Mouse (Mus musculus) heart, adult 11 months (tissue): Measurements from ENCODE around the gene Minpp1.

ENCODE experiments used
- DNase-seq: peaks from one replicate; pipeline ENCODE4 v3.0.0; 2022

The Minpp1 gene

DNA sequence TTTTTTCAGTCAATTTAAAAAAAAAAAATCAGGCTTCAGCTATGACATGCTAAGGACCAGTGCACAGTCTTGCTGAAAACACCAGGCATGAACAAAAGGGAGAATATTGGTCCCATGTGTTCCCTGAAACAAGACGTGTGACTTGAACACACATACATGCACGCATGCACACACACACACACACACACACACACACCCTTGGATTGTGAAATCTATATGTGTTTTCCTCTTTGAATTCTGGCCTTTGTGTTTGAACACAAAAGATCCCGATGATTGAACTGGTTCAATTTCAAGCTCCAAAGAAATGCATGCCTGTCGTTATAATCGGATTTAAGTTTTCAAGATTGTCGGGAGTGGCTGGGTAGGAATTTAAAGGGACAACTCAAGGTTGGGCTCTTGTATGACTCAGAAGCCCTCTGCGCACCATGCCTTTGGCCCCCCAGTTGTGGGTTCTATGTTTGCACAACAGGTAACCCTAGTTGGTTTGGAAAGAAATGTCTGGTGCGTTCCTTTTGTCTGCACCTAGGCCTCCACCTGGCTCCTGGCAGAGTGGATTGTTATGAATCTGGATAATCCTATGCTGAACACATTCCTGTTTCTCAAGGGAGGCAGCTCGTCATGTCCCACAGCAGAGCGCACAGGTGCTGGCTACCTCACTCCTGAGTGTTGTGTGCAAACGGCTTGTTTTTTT, 43.8 kb downstream of the Minpp1 start:
- DNase-seq, result peak; percentile 56

DNA sequence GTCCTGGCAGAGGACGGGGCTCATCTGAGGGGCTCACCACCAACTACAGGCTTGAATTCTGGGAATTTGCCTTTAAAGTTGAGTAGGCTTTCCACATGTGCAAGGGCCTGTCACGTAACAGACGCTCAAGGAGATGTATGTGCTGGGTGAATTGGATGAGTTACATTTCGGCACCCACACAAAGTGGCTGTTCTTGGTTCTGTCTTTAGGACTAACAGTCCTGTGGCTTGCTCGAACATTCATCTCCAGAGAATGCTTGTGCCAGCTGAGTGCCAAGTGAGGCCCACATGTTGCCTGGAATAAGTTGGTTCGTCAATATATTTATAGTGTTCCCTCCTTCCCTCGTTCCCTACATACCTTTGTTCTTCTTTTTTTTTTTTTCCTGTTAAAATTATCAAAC, 44.7 kb downstream of the Minpp1 start:
- peak; percentile 71 for DNase-seq

DNA sequence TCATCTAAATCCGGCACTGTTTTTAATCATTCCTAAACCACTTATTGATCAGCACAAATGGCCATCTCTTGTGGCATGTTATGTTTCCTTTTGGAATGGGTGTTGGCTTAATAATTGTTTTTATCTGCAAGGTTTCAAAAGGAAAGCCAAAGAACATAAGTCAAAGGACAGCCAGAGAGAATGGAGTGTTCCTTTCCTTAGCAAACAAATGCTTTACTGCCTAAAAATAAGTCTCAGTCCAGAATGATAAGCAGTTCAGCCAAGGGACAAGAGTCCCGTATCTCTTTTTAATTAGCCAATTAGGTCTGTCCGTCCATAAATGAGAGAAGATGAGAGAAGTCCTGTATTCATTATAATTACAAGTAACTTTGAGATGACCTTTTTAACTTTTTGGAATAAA, 46.8 kb downstream of the Minpp1 start:
- no peak for DNase-seq

DNA sequence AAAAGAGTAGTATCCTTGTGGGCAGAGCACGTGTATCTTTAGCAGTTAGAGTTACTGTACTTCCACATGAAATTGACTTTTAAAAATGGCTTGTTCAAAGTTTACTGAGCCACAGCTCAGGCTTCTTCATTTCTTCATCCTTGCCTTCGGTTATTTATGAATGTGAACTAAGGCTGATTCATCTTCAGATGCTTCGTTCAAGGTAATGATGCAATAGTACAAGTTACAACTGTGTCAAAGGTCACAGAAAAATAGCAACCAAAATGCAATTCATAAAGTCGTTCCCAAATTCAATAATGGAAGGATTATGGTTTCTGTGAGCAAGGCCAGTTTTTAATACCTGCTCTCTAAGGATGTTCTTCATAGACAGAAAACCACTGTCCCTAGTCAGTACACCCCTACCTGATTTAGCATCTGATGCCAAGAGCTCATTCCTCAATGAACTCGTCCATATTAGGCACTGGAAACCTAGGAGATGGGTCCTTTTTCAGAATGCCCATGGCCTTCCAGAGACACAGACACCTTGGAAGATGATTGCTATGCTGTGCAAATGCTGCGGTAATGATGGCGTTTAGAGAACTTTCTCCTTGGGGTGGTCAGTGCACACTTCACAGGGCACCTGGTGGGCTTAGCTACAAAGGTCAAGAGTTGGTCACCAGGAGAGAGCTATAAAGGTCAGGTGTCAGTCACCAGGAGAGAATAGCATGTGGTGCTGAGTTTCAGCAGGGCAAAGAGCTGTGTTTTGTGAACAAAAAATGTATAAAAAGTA, 47.4 kb downstream of the Minpp1 start:
- peak; percentile 80 for DNase-seq

DNA sequence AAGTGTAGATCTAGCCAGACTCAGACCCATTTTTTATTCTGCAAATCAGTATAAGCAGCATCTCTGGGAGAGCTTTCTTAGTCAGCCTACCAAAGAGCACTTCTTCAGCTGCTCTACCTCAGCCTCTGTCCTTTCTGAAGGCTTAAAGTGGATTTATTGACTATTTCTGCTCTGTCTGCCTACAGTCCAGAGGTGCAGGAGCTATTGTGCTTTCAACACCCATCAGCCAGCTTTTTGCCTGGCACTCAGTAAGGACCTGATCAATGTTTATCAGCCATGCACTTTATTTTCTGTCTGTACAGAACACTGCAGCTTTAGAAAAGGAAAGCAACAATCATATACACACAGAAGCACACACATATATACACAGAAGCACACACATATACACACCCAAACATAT, 49.3 kb downstream of the Minpp1 start:
- peak; percentile 28 for DNase-seq

DNA sequence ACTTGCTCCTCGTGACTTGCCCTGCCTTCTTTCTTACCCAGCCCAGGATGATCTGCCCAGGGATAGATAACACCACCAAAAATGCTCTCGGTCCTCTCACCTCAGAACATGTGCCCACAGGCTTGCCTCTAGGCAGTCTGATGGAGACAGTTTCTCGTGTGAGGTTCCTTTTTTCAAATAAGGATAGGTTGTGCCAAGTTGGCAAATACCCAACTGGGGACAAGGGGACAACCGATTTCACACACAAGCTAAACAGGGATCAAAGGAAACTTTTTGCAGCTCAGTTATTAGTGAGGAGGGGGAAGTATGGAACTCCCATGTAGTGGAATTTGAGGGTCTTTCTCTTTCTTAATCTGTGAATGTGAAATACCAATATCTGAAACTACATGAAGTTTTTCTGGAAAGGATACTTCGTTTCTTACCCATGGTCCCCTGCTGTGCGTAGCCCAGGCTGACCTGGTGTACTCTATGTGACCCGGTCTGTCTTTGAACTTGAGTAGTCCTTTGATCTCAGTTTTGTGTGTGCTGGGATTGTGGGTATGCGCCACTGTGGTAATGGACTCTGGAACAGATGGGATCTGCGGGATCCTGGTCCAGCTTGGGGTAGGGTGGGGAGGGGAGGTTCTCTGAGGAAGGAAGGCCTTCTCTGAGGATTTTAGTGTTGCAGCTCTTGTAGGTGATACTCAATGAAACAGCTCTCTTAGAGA, 57.4 kb downstream of the Minpp1 start:
- DNase-seq, result peak; percentile 61

DNA sequence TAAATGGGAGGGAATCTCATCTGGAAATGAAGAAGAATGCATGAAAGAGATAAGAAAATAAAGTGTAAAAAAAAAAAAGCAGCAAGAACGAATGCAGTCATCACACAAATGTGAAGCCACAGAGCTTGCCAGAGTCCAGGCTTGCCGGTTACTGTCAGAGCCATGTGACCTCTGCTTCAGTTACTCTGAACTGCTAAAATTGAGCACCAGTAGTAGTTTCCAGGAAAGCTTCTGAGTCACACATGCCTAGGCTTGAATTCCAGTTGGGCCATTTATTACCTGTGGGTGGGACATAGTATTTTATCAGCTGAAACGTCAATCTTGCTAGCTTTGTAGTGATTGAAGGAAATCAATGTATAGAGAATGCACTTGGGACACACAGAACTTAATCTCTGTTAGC, 61.8 kb downstream of the Minpp1 start:
- peak; percentile 91 for DNase-seq

DNA sequence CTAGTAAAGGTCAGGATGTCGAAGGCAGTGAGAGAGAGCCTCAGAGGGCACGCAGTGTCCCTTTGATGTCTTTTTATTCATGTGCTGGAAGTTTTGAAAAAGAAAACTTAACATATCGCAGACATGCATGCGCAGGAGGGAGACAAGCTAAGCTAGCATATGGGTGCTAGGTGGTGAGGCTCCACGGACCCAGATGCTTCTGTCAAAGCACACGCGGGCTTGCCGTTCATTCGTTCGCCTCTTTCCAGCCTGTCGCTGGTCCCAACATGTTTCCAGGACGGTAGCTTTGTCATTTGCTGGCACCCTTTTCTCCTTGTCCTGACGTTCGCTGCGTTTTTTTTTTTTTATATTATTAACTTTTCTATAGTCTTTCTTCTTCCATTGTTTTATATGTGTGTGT, 62.6 kb downstream of the Minpp1 start:
- peak; percentile 54 for DNase-seq

DNA sequence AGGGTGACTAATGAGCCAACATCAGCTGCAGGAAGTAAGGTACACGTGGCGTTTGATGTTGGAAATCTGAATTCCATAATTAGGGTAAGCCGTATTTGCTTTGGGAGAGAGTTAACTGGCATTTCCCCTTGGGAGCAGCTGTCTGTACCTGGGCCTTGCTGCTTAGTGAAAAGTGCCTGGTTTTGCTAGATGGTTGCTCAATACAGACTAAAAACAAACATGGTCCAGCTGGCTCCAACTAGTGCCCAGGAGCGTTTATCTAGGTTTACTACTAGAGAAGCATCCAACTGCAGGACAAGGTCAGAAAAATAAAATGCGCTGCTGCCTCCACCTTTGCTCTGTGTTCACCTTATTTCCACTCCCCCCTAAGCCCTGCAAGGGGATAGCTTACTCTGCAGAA, 64.9 kb downstream of the Minpp1 start:
- peak; percentile 92 for DNase-seq

DNA sequence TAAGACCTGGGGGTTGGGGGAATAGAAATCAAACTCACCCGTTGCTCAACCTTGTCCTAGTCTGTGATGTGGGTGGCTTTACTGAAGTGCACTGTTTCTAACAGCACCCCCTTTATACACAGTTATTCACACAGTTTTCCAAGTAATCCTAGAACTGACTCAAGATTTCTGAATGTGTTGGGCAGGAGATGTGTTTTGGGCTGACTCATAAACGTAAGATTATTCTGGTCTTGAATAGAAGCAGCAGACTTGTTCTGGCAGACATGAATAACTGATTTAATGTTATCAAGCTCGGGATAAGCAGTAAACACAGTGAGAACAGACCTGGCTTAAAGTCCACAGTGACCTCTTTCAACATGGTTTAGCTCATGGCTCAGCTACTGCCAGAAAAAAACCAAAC, 65.9 kb downstream of the Minpp1 start:
- DNase-seq, result peak; percentile 95

DNA sequence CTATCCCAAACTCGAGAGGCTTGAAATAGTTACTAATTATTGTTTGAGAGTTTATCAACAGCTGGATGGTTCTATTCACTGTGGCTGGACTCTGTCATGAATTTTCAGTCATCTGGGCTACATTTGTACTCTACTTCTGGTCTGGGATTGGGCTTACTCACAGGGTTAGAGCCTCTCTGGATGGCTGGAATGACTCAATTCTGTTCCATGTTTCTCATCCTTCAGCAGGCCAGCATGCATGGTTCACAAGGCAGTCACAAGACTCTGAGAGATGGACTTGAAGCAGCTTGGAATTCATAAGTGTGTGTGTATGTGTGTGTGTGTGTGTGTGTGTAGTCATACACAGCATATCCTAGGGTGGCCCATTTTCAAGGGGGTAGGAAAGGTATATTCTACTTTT, 66.5 kb downstream of the Minpp1 start:
- peak; percentile 96 for DNase-seq

DNA sequence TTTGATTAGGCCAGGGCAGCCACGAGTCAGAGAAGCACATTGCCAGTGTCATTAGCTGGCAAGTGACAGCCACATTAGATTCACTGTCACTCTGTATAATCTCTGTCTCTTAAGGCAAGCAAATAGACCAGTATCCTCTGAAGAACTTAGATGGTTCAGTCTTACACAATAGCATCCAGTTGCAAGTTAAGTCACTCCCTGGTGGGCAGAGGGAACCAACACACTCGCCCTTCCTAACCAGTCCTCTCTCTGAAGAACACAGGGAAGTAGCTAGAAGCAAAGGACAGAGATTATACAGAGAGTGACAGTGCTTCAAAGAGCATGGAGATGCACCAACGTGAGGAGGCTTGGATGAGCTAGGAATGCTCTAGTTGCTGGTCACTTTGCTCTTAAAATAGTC, 67.7 kb downstream of the Minpp1 start:
- DNase-seq, result no peak

DNA sequence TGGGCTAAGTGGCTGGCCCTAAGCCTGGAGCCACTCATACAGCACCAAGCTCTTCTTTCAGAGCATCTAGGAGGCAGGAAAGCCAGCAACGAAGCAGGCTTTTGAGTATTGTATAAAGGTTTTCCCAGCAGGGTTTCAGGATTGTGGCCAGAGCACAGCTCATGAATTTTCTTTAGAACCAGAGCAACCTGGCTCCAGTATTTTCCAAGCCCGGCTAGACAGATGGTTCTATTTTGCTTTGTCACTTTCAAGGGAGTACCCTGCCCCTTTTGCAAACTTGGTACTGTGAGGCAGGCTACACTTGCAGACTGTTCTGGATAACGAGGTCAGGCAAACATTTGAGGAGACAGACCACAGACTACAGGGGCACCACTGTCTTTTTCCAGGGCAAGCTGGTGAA, 69.7 kb downstream of the Minpp1 start:
- DNase-seq, result peak; percentile 82
